Mouse (Mus musculus): ENCODE data around the gene Rps18. TPM values are rescaled to one million over a fixed set of nuclear protein-coding genes. Genes with fewer than 3 reads are reported as not detected.
A peak's percentile ranks its signal among the peaks of the same experiment; 100 is the strongest.

The Rps18 gene
- polyA plus RNA-seq, 1 experiment = 1,144 TPM

GRCm38 (mm10) chr17:33948090-33948904 lies 7.5 kb downstream of the Rps18 start:
- Histone ChIP-seq H3K4me1 (ENCODE audit: control insufficient read depth, insufficient read depth, low read length) (peaks cover 29% of the 10 kb centered on the region), H3K27ac (ENCODE audit: insufficient read depth, low read depth, low read length) (peak overlapping the region; percentile 69), H3K4me3 (ENCODE audit: insufficient read depth, low read length) (no peak overlapping the region)
- no peak for TF ChIP-seq POLR2A (IDR thresholded peaks at IDR 0.05; ENCODE audit: borderline replicate concordance, low read depth, low read length)
- no peak for TF ChIP-seq CTCF (IDR thresholded peaks at IDR 0.05; ENCODE audit: low read depth, low read length)

- Histone ChIP-seq H3K4me1 (ENCODE audit: control insufficient read depth, insufficient read depth, low read length) (peaks cover 27% of the 10 kb centered on the region), H3K27ac (ENCODE audit: insufficient read depth, low read depth, low read length) (peak overlapping the region; percentile 69), H3K4me3 (ENCODE audit: insufficient read depth, low read length) (no peak overlapping the region)
- TF ChIP-seq CTCF (IDR thresholded peaks at IDR 0.05; ENCODE audit: low read depth, low read length) (no peak), POLR2A (IDR thresholded peaks at IDR 0.05; ENCODE audit: borderline replicate concordance, low read depth, low read length) (no peak)
These were observed 8.2 kb downstream of the Rps18 start for GRCm38 (mm10) chr17:33947430-33948089.

DNA sequence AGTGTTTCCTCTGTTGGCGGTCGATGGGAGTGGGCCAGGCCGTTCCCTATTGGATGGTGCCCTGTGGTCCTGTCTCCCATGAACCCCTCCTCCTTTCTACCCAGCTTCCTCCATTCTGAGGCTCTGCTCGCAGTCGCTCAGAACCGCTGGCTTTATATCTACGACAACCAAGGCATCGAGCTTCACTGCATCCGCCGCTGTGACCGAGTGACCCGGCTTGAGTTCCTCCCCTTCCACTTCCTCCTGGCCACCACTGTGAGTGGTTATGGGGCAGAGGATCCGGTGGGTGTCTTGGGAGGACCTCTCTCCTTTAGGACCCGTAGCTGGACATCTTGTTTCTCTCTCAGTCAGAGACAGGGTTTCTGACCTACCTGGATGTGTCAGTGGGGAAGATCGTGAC lies 12.3 kb downstream of the Rps18 start:
- Histone ChIP-seq H3K4me1 (ENCODE audit: control insufficient read depth, insufficient read depth, low read length) (peaks cover 27% of the 10 kb centered on the region), H3K4me3 (ENCODE audit: insufficient read depth, low read length) (no peak overlapping the region), H3K27ac (ENCODE audit: insufficient read depth, low read depth, low read length) (no peak overlapping the region)
- no peak for TF ChIP-seq CTCF (IDR thresholded peaks at IDR 0.05; ENCODE audit: low read depth, low read length)
- TF ChIP-seq POLR2A (IDR thresholded peaks at IDR 0.05; ENCODE audit: borderline replicate concordance, low read depth, low read length) = no peak

GRCm38 (mm10) chr17:33941381-33941780 lies 14.4 kb downstream of the Rps18 start:
- TF ChIP-seq CTCF (IDR thresholded peaks at IDR 0.05; ENCODE audit: low read depth, low read length) (no peak), POLR2A (IDR thresholded peaks at IDR 0.05; ENCODE audit: borderline replicate concordance, low read depth, low read length) (no peak)
- H3K27ac ChIP-seq (ENCODE audit: insufficient read depth, low read depth, low read length) = no peak overlapping the region
- H3K4me3 ChIP-seq (ENCODE audit: insufficient read depth, low read length) = peak overlapping the region; percentile 89

GRCm38 (mm10) chr17:33940981-33941380 lies 14.8 kb downstream of the Rps18 start:
- Histone ChIP-seq H3K4me3 (ENCODE audit: insufficient read depth, low read length) (peak overlapping the region; percentile 89), H3K4me1 (ENCODE audit: control insufficient read depth, insufficient read depth, low read length) (peaks cover 9% of the 10 kb centered on the region; the same call in 1 of the 2 replicates), H3K27ac (ENCODE audit: insufficient read depth, low read depth, low read length) (no peak overlapping the region)
- TF ChIP-seq POLR2A (IDR thresholded peaks at IDR 0.05; ENCODE audit: borderline replicate concordance, low read depth, low read length) (no peak), CTCF (IDR thresholded peaks at IDR 0.05; ENCODE audit: low read depth, low read length) (no peak)

More at GRCm38 (mm10) chr17:33941381-33941780, 14.4 kb downstream of the Rps18 start:
- H3K4me1 ChIP-seq (ENCODE audit: control insufficient read depth, insufficient read depth, low read length) = peaks cover 10% of the 10 kb centered on the region

DNA sequence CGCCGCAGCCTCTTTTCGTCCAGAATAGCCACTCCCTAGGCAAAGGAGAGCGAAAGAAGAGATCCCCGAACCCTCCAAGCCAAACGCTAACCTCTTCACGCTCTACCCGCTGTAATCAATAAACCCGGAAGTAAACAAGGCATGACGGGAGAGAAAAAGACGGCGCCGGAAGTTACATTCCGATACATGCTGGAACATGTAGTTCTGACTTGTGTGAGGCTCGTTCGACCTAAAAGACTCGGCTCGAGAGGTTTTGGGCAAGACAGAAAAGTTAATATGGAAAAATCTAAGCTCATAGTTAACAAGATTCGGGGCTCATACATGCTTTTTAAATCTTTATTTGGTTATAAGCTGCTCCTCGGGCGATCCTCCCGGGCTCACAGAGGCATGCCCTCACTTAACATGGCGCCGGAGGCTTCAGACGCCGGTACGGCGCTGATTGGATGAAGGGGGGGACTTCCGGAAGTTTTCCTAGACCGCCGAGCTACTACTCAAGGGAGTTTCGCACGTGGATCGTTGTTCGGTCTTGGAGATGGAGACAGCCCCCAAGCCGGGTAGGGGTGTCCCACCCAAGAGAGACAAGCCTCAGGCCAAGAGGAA lies 15.5 kb downstream of the Rps18 start, which contains the start of the genes Pfdn6 and Wdr46:
Gene Pfdn6, minus strand, starts transcription at position 138 of the 600 bp plus-strand sequence.
Gene Wdr46, plus strand, starts transcription at position 455 of the 600 bp plus-strand sequence.
- H3K27ac ChIP-seq (ENCODE audit: insufficient read depth, low read depth, low read length) = peak within 1 kb of the TSS; percentile 76
- H3K4me1 ChIP-seq (ENCODE audit: control insufficient read depth, insufficient read depth, low read length) = peaks cover 9% of the 10 kb centered on the region; the same call in 1 of the 2 replicates
- no peak for TF ChIP-seq CTCF (IDR thresholded peaks at IDR 0.05; ENCODE audit: low read depth, low read length)
- TF ChIP-seq POLR2A (IDR thresholded peaks at IDR 0.05; ENCODE audit: borderline replicate concordance, low read depth, low read length) = no peak
- peak within 1 kb of the TSS; percentile 89 for H3K4me3 ChIP-seq (ENCODE audit: insufficient read depth, low read length)

DNA sequence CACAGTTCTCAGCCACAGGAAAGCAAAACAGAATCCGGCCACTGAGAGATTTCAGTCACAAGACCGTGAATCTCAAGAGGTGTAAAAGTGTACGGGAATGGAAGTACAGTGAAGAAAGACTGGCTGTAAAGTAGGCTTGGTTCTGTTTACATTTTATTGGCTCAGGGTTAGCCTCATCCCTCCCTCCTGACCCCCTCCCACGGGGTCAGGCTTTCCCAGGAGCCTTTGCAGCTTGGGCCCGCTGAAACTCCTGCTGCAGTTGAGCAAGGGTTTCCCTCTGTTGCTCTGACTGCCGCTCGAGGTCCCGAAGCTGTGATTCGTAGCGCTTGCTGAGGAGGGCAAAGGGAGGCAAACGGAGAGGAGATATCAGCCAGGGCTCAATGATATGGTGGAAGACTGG lies 17.0 kb downstream of the Rps18 start:
- no peak for TF ChIP-seq POLR2A (IDR thresholded peaks at IDR 0.05; ENCODE audit: borderline replicate concordance, low read depth, low read length)
- H3K4me3 ChIP-seq (ENCODE audit: insufficient read depth, low read length) = peak overlapping the region; percentile 89
- H3K27ac ChIP-seq (ENCODE audit: insufficient read depth, low read depth, low read length) = no peak overlapping the region
- peaks cover 9% of the 10 kb centered on the region; the same call in 1 of the 2 replicates for H3K4me1 ChIP-seq (ENCODE audit: control insufficient read depth, insufficient read depth, low read length)

DNA sequence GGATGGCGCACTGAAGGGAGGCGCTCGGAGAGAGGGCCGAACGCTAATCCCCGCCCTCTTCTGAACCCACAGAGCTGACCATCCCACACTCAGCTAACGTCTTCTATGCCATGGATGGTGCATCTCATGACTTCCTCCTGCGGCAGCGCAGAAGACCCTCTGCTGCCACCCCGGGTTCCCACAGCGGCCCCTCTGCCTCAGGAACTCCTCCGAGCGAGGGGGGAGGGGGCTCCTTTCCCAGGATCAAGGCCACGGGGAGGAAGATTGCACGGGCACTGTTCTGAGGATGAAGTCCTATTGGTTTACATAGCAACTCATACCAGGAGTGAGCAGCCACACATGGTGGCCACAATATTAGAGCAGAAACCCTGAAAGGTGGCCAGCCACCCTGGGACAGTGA lies 18.8 kb downstream of the Rps18 start:
- H3K27ac ChIP-seq (ENCODE audit: insufficient read depth, low read depth, low read length) = no peak overlapping the region
- H3K4me3 ChIP-seq (ENCODE audit: insufficient read depth, low read length) = no peak overlapping the region
- H3K4me1 ChIP-seq (ENCODE audit: control insufficient read depth, insufficient read depth, low read length) = peaks cover 13% of the 10 kb centered on the region
- no peak for TF ChIP-seq POLR2A (IDR thresholded peaks at IDR 0.05; ENCODE audit: borderline replicate concordance, low read depth, low read length)
- TF ChIP-seq CTCF (IDR thresholded peaks at IDR 0.05; ENCODE audit: low read depth, low read length) = no peak

DNA sequence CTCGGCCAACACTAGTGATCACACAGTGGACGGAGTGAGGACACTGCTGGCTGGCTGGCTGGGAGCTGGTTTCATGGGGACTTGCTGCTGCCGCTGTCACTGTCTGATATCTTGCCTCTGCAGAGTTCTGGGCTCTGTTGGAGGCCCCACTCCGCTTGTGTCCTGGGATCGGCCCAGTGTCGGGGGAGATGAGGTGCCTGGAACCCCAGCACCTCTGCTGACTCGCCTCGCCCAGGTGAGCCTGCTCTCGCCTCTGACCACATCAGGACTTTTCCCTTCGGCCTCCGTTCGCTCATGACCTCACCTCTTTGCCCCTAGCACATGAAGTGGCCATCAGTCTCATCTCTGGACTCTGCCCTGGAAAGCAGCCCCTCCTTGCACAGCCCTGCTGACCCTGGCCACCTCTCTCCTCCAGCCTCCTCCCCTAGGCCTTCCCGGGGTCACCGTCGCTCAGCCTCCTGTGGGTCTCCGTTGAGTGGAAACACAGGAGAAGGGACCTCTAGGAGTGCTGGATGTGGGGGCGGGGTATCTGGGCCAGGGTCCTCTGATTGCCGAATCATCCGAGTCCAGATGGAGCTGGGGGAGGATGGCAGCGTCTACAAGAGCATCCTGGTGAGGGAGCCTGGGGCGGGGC lies 20.3 kb downstream of the Rps18 start:
- H3K4me3 ChIP-seq (ENCODE audit: insufficient read depth, low read length) = no peak overlapping the region
- no peak overlapping the region for H3K27ac ChIP-seq (ENCODE audit: insufficient read depth, low read depth, low read length)
- no peak for TF ChIP-seq CTCF (IDR thresholded peaks at IDR 0.05; ENCODE audit: low read depth, low read length)
- TF ChIP-seq POLR2A (IDR thresholded peaks at IDR 0.05; ENCODE audit: borderline replicate concordance, low read depth, low read length) = no peak
- H3K4me1 ChIP-seq (ENCODE audit: control insufficient read depth, insufficient read depth, low read length) = peaks cover 9% of the 10 kb centered on the region
